Mouse (Mus musculus): ENCODE results near the gene Lhfpl3. TPM values are rescaled to one million over a fixed set of nuclear protein-coding genes. Genes with fewer than 3 reads are reported as not detected.
"Not testable (repeated sequence)": the region's sequence is repeated elsewhere in the genome, so short reads cannot be mapped to it uniquely, and the experiment has no call there.

The Lhfpl3 gene
- not detected for total RNA-seq (2021)

DNA sequence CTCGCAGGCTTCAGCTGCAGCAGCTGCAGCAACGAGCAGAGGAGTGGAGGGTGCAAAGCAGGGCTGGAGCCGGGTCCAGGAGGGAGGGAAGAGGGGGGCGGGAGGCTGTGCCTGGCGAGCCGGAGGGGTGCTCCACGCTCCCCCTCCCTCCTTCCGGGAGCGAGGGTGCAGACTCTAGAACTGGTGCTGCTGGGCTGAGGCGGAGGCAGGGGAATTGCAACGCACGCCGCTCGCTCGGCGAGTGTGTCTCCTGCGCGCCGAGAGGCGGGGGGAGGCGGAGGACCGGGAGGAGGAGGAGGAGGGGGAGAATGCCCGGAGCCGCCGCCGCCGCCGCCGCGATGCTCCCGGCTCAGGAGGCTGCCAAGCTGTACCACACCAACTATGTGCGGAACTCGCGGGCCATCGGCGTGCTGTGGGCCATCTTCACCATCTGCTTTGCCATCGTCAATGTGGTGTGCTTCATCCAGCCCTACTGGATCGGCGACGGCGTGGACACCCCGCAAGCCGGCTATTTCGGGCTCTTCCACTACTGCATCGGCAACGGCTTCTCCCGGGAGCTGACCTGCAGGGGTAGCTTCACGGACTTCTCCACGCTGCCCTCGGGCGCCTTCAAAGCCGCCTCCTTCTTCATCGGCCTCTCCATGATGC is at the start of gene Lhfpl3:
Gene Lhfpl3, plus strand, starts transcription at position 175 of the 648 bp plus-strand sequence.
- DNase-seq: peak in 1 of 2 experiments; percentile 1

DNA sequence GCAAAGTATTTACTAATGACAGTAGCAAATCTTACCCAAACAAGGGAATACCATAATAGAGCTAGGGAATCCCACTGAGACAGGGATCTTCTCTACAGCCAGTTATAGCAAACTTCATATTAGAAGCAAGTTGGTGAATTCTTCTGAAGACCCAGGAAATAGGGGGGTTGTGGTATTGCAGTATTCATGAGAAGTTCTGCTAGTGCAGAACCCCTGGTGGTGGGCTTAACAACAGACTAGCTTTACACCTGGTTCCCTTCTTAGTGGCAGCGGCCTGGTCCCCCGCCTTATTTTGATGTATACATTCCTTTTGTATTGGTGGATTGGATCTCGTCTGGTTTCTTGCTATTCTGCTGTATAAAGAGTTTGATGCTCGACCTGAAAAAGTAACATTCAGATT is 39.6 kb upstream of the Lhfpl3 start:
- DNase-seq; intact Hi-C loops (cut with DNase I): not testable (repeated sequence)

More for the DNA sequence above, at the start of gene Lhfpl3:
- intact Hi-C loops (cut with DNase I): no loop called here

DNA sequence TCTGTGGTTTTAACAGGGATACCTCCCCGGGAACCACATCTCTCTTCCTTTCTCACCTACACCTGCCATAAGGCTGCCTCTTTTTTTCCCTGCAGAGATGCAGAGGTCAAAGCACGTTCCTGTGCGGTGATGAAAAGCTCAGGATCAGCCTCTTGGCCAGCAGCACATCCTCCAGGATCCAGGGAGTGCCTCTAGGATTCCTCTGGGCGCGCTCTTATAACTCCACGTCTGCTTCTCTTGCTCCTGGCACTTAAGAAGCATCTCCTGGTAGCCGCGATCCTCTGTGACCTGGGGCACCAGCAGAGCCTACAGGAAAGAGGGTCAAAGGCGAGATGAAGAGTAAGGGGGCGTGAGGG is 352 bp upstream of the Lhfpl3 start:
- DNase-seq: no peak

DNA sequence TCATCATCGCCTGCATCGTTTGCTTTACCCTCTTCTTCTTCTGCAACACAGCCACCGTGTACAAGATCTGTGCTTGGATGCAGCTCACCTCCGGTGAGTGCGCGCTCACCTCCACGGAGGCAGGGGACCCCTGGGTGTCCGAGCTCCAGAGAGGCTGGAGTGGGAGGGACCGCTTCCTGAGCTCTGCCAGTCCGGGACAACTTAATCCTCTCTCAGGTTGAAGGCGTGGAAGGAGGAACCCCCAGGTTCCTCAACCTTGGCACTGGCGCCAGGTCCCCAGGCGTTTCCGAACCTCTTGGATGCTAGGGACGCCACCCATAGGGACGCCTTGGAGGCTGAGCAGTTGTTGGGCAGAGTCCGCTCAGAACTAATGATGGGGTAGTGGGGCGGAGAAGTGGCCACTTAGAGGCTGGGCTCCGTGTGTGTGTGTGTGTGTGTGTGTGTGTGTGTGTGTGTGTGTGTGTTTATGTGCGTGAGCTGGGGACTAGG is 718 bp downstream of the Lhfpl3 start:
- no peak for DNase-seq
- intact Hi-C loops (cut with DNase I): no loop called here

More for the DNA sequence above, 352 bp upstream of the Lhfpl3 start:
- intact Hi-C loops (cut with DNase I): no loop called here

DNA sequence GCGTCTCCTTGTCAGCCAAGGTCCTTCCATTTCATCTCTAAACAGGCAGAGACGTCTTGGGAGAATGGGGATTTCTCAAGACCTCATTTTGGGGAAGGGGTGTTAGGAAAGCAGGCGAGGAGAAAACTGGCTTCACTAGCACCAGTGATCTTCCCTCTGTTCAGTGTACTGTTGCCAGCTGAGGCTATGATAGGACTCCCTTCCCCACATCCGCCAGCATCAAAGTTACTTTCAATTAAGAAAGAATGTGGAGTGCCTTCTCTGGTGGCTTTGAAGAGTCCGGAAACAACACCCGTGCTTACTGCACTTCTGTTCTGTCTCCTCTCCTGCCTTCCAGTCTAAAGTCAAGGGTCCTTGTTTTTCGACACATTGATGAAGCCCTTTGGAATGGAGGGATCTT is 1.4 kb downstream of the Lhfpl3 start:
- DNase-seq: no peak

DNA sequence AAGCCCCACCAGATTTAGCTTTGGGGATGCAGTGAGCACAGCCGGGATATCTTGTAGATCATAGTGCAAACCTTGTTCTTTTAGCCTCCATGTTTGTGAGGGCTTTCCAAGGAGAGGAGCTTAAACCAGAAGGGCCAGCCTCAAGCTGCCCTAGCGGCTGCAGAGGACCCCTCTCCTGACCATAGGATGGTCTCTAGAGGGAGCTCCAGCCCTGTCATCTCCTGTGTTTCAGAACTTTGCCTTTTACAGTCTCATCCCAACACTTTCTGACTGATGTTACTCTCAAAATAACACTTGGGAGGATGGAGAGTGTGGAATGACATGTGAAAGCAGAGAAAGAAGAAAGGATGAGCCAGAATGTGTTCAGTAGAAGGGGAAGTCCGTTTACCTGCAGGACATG is 11.4 kb downstream of the Lhfpl3 start:
- intact Hi-C loops (cut with DNase I): loop anchor here (5.0 kb wide), 1 partner anchor 470 kb away; no protein-coding TSS in a partner anchor
- no peak for DNase-seq

More for the DNA sequence above, 1.4 kb downstream of the Lhfpl3 start:
- intact Hi-C loops (cut with DNase I): no loop called here

DNA sequence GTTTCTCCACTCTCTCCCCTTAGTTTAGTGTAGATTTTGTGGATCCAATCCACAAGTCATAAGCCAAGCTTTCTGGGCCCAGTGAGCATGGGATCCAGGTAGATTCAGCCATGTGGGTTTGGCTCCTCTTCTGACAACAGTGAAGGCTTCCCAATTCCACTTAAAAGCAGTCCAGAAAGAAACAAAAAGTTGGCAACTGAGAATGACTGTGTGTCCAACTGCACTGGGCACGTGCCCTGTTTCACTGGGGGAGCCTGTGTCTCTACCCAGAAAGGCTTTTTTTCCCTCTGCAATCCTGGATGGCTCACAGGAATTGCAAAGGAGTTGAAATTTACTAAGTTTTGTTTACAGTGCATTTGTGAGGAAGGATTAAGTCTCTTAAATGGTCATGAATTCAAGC is 24.9 kb downstream of the Lhfpl3 start:
- DNase-seq: no peak
- intact Hi-C loops (cut with DNase I): no loop called here

DNA sequence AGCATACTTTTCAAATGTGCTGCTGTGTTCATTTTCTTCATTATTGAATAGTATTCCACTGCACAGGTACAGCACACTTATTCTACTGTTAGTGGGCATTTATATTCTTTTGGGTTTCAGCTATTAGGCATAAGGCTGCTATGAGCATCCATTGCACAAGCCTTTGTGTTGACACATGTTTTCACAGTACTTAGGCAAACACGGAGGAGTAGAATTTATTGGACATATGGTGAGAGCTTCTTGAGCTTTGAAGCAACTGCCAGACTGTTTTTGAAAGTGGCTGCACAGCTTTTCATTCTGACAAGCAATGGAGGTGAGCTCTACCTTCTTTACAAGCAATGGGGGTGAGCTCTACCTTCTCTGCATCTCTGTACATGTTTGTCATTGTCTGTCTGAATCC is 49.5 kb downstream of the Lhfpl3 start:
- intact Hi-C loops (cut with DNase I): no loop called here

DNA sequence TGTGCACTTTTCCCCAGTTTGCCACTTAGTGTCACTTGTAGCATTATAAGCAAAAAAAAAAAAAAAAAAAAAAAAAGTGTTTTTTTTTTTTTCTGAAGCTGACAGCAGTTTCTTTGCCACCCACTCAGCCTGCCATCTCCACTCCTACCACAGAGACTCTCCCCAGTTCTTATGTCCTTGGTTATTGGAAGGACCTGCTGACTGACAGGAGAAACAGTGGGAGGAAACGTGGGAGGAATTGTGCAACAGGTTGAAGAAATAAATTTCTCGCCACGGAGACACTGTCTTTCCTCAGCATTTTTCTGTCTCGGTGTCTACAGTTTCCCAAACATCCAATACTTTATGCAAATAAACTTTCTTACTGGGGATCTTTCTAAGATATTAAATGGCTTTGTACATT is 67.6 kb downstream of the Lhfpl3 start:
- DNase-seq: no peak
- intact Hi-C loops (cut with DNase I): no loop called here

More for the DNA sequence above, 49.5 kb downstream of the Lhfpl3 start:
- no peak for DNase-seq

DNA sequence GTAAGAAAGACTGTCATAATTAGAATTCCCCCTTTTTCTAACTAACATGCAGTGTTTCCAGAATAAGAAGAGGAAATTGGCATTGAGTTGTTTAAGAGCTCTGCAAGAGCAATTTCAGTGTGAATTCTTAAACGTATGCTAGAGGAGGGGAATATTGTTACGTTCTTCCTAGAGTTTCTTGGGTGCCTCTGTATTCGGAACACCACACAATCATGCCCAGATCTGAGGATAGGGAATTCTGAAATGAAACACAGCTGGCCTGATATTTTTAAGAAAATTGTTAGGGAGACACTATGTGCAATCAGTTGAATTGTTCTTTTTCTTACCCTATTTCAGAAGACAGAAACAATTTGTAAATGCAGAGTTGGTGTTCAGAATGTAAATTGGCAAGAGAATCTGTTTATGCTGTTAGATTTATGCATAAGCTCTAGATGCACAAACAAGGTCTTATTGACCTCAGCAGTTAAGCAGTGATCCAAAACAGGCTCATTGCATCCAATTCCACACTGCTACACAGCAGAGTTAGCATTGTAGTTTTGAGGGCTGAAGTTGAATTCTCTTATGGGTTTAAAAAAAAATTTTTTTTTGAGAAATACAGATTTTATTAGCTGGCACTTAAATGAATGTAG is 84.1 kb downstream of the Lhfpl3 start:
- DNase-seq: no peak
- intact Hi-C loops (cut with DNase I): no loop called here

DNA sequence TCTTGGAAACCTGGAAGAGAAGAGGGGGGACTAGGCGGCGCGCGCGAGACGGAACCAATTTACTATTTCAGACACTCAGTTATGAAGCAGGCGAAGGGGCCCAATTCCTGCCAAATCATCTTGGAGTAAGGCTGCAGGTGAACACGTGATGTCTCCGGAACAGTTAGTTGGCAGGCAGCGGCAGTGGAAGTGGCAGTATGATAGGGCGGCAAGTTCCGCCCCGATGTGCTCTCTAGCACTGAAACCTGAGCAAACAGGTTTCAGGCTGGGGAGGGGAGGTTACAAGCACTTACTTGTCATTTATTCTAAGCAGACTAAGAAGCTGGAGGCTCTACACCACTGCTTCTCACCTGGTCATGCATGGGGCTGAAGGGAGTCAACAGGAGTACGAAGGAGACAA is 105.7 kb downstream of the Lhfpl3 start:
- intact Hi-C loops (cut with DNase I): no loop called here
- peak; percentile 6 to 17 for DNase-seq

DNA sequence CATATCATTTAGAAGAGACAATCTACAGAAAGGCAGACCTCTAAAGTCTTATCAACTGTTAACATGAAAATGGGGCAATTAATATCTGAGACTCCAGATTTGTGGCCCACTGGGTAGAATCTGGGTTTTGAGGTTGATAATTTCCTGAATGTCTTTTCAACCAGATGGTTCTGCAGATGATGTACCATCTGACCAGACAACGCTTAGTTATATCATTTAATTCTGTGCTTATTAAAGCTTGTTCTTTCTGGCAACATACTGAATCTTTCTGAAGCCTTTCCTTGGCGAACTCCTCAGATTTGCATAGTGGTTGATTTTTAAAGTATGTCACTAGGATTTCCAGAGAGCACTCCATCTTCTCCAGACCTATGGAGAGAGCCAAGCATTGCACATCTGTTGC is 107.6 kb downstream of the Lhfpl3 start:
- intact Hi-C loops (cut with DNase I): no loop called here
- no peak for DNase-seq

DNA sequence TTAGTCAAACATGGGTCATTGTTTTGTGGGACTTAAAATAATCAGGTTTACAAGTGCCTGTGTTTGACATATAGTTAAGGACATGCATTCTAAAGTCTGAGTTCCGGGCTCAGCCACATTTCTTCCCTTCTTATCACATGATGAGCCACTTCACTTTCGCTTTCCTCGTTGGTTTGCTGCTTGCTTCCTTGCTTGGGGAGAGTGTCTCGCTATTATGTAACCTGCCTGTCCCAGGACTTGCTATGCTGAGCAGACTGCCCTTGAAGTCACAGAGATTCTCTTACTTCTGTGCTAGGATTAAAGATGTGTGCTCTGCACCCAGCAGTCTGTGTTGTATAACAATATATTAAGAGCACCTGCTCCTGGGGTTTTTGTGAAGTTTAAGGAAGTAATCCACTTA is 110.6 kb downstream of the Lhfpl3 start:
- intact Hi-C loops (cut with DNase I): no loop called here
- no peak for DNase-seq

DNA sequence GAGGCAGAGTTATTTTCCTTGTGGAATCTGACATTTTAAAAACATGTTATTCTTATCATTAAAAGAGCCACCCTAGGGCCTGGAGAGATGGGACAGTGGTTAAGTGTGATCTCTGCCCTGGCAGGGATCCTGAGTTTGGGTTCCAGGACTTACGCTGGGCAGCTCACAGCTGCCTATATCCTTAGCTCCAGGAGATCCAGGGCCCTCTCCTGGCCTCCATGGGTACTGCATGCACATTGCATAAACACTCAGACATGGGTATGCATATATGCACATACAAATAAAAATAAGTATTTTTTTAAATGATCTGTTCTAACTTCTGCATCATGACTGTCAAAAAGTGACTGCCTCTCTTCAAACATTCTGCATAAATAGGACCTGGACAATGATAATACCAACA is 115.5 kb downstream of the Lhfpl3 start:
- intact Hi-C loops (cut with DNase I): no loop called here
- DNase-seq: no peak

DNA sequence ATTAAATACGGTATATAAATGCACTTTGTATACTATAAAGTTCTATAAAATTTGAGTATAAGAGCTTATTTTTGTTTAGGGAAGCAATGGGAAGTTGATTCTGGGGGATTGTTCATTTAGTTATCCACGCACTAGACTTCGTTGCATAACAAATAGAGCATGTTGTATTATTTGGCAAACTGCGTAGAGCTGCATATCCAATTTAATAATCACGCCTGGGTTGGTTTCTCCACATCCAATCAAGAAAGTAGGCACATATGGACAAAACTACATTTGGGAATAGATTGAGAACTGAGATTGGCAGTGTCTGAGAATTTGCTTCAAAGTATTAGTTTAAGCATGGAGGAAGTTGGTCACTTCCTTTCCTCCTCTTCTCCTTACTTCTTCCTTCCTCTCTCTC is 123.2 kb downstream of the Lhfpl3 start:
- intact Hi-C loops (cut with DNase I): no loop called here
- DNase-seq: no peak

DNA sequence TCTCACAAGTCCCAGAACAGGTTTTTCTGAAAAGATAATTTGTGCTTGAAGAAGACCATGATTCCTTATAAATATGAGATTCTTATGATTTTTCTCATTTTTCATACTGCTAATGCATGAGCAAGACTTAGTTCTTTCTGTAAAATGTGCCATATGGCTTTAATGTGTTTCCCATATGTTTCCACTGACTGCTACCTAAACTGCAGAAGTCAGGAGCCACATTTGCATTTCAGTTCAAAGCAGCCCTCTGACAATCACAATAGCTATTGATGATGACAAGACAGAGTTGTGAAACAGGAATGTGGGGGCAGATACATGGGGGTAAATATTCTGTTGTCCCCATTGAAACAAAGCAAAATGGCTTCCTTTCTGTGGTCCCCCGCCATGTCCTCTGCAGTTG is 126.6 kb downstream of the Lhfpl3 start:
- DNase-seq: no peak

DNA sequence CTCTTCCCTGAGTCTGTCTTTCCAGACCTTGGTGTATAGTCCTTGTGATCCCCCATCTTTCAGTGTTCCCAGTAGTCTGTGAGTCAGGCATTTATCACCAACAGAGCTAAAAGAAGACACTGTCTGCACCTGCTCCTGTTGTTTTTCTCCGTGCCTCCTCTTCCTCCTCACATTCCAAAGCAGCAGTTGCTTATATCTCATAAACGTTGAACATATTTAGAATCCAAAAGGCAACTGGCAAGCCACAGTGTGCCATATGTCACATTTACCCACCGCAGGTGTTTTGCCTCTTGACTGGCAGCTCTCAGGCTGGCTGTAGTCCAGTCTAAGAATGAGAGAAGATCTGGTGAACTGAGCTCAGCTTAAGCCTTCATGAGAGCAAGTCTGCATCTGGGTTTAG is 142.5 kb downstream of the Lhfpl3 start:
- intact Hi-C loops (cut with DNase I): no loop called here

More for the DNA sequence above, 126.6 kb downstream of the Lhfpl3 start:
- intact Hi-C loops (cut with DNase I): no loop called here

DNA sequence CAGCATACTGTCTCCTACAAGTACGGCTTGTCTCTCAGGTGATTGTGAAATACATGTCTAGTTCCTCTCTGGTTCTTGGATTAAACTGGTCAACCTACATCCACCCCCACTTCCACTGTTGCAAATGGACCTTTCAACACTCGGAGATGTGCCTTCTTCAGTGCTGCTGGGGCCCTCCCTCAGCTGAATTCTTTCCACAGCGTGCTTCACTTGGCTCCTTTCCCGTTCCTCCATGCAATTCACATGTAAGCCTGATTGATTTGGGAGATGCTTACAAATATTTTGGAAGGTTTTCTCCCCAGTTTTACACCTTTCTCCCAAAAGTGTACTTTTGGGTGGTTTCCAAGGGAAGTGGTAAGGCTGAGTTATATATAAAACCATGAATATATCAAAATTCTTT is 143.6 kb downstream of the Lhfpl3 start:
- no peak for DNase-seq
- intact Hi-C loops (cut with DNase I): no loop called here

More for the DNA sequence above, 142.5 kb downstream of the Lhfpl3 start:
- DNase-seq: no peak

DNA sequence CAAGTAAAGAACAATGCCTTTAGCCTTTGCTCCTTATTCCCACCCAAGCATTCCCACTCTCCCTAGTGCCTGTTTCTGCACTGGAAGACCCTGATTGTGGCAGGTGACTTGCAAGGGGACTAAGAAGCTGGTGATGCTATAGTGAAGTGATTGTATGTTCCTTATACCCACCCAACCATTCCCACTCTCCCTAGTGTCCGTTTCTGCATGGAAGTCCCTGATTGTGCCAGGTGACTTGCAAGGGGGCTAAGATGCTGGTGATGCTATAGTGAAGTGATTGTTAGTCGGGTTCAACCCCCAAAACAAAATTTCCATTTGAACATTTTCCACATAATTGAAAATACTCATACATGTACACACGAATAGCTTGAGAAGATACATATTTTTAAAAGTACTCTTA is 151.4 kb downstream of the Lhfpl3 start:
- intact Hi-C loops (cut with DNase I): no loop called here
- no peak for DNase-seq

DNA sequence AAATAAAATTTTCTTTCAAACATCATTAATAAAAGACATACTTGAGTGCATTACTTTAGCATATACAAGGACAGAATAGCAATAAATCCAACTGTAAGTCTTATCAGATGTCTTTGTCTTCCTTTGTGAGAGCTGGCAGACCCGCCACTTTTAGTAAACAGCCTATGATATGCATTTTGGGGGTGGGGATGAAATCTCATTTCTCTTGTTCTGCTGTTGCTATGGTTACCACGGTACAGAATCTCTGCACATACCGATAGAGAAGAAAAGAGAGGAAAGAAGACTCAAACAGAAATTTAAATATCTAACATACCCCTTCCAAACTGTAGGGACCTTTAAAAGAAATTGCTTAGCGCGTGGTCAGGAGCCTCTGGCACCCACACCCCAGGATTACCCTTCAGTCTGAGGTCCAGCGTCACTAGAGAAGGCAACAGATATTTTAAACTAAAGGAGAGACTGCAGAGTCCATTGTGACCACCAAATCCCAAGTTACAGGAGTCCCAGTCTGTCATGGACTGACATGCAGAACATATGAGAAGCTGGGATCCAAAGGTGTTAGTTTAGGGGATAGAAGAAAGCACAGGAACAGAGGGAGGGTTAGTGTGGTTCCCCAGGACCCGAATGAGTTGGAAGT is 151.9 kb downstream of the Lhfpl3 start:
- intact Hi-C loops (cut with DNase I): no loop called here
- no peak for DNase-seq

DNA sequence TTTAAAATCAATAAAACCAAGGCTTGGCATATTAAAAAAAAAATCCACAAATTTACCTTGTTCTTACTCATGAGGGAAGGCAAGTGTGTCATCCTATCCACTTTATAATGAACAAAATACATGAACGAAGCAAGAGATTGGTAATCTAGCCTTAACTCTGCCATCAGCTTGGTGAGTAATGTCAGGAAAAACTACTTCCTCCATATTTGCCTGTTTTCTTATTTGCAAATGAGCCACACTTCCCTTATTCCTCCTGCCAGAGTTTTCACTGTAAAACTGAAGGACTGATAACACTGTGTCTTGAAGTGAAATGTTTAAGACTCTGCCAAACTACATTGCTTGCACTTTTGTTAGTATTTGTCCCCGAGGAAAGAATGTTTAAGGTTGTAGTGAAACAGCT is 152.7 kb downstream of the Lhfpl3 start:
- intact Hi-C loops (cut with DNase I): no loop called here
- DNase-seq: no peak

DNA sequence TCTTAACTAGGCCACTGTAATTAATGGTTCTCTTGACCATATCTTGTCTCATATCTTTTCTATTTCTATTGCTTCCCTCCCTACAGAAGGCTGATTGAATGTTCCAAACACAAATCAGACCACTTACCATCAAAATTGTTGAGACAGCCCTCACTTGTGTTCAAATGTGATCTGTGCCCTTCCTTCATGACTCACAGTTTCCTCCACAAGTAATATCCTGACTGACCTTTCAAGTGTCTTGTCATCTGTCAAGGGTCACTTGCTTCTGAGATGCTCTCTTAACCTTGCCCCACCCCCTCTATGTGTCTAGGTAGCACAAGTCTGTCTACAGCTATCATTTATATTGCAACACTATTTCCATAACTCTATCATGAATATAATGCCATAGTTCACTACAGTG is 154.1 kb downstream of the Lhfpl3 start:
- intact Hi-C loops (cut with DNase I): no loop called here
- no peak for DNase-seq
